Mouse (Mus musculus) skeletal muscle tissue, adult 2 months (tissue): ENCODE results near the gene Ugt1a7c.
"Not testable (repeated sequence)": the region's sequence is repeated elsewhere in the genome, so short reads cannot be mapped to it uniquely, and the experiment has no call there.

Source experiments
- DNase-seq: peaks from one replicate; pipeline ENCODE4 v3.0.0-alpha.2; 2012; ENCODE audit warnings: low read depth, low spot score

The Ugt1a7c gene

DNA sequence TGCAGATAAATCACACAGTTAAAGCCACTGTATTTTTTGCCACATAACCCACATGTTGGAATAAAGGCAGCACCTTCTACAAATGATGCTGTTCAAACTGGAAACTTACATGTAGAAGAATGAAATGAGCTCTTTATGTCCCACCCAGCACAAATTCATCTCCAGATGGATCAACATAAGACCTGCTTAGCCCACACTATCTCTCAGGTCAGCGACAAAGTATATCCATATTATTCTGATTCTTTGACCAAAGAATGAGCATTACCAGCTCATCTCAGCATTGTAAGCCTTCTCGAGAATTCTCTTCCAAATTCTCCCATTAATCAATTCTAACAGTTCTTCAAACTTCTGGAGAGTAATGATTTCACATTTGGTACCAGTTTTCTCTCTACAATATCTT lies 127.4 kb downstream of the Ugt1a7c start:
- peak; percentile 3 for DNase-seq

GRCm38 (mm10) chr1:88223011-88223515 lies 128.2 kb downstream of the Ugt1a7c start:
- DNase-seq: peak; percentile 16

GRCm38 (mm10) chr1:88223591-88223990 lies 128.7 kb downstream of the Ugt1a7c start:
- DNase-seq: no peak

DNA sequence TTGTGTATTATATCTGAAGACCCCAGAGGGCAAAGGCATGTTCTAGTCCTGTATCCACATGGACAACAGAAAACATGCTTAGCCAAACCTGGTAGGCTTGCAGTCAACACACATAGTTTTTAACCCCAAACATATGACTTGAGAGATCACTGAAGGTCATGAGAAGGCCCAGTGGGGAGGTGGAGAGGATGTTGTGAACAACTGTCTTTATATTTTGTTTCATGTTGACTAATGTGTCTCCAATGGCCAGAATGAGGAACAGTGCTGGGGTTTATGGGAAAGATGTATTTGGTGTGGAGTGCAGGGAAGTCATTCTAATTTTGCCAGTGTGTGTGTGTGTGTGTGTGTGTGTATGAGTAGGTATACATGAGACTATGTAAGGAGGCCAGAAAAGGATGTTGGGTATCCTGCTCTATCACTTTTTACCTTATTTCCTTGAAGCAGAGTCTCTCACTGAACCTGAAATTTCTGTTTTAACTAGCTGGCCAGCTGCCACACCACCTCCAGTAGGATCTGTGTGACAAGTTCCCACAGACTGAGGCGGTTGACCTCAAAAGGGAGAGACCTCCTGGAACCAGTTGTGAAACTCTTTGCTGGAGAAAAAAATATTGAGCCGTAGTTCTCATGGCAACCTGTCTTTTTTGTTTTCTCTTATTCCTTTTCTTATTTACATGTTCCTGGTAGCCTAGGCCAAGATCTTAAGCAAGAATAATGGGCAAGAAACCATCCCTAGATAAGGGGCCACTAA lies 129.3 kb downstream of the Ugt1a7c start:
- DNase-seq: no peak

DNA sequence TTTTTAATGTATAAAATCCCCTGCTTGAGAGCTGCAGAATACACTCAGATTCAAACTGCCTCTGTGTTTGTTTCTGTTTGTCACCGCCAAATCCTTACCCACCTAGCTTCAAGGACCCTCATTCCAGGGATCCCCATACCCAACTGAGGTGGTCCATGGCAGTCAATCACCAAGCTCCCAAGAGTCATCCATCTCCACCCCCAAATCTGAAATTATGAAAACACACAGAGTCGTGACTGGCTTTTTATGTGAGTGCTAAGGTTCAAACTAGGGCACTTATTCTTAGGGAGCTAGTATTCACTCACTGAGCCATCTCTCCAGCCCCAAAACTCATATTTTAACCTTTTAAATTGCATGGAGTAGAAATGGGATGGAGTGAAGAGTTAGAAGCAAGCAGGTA lies 130.4 kb downstream of the Ugt1a7c start:
- DNase-seq: not testable (repeated sequence)

- no peak for DNase-seq
Observed at GRCm38 (mm10) chr1:88225741-88226140, 130.9 kb downstream of the Ugt1a7c start.

GRCm38 (mm10) chr1:88226670-88227379 lies 132.0 kb downstream of the Ugt1a7c start, which contains the start of gene Mroh2a:
Gene Mroh2a, plus strand, starts transcription at chr1:88226986.
- no peak for DNase-seq

DNA sequence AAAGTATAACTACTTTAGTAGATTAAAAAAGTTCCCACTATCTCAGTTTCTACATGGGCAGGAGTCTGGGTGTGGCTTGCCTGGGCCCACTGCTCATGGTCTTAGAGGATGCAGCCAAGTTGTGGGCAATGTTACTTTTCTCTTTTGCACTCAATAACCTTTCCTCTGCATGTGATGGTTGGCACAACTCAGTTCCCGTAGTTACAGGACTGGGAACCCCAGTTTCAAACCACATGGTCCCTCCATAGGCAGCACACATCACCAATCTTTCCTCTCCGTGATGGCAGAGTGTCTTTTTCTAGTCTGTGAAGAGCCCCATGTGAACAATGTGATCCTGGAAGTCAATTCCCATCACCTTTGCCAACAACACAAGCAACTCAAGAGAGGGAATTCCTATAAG lies 132.6 kb downstream of the Ugt1a7c start:
- no peak for DNase-seq

DNA sequence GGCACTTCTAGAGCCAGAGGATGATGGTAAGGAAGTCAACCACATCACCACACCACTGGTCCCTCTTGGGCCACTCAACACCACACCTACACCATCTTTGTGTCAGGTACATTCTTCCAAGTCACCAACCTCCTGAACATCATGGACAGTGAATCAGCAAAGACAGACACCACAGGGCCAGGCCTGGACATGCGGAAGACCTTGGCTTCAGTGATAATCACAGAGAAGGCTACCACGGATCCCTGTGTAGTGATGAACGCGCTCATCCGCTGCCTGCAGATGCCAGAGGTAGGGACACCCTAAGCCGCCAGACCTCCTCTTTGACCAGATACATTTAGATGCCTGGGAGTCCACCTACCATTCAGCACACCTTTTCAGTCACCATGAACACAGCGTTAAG lies 133.3 kb downstream of the Ugt1a7c start:
- no peak for DNase-seq

- DNase-seq: no peak
Observed at GRCm38 (mm10) chr1:88229566-88229965, 134.7 kb downstream of the Ugt1a7c start.

DNA sequence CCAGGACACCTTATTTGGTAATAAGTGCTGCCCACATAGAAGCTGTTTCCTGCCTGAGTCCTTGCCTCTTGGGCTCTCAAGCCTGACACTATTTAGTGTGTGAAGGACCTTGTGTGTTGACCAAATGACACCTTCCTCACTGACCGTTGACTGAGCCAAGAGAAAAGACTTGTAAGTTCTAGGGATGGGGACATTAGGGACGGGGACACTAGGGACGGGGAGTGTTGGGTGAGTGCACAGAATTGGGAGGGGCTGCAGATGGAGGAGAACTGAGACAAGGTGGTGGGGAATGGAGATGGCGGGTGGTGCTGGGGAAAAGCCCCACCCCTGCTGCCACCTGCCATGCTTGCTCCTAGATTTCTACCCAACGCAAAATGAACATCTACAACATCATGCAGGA lies 135.1 kb downstream of the Ugt1a7c start:
- DNase-seq: no peak

- no peak for DNase-seq
Observed at GRCm38 (mm10) chr1:88230421-88230820, 135.6 kb downstream of the Ugt1a7c start.

- no peak for DNase-seq
Observed at GRCm38 (mm10) chr1:88230981-88231802, 136.3 kb downstream of the Ugt1a7c start.

GRCm38 (mm10) chr1:88231803-88232499 lies 137.1 kb downstream of the Ugt1a7c start:
- DNase-seq: no peak

GRCm38 (mm10) chr1:88232664-88233380 lies 138.0 kb downstream of the Ugt1a7c start:
- no peak for DNase-seq

GRCm38 (mm10) chr1:88233421-88234247 lies 138.8 kb downstream of the Ugt1a7c start:
- no peak for DNase-seq

- DNase-seq: no peak
Observed at GRCm38 (mm10) chr1:88234248-88234610, 139.4 kb downstream of the Ugt1a7c start.

GRCm38 (mm10) chr1:88234646-88235045 lies 139.8 kb downstream of the Ugt1a7c start:
- DNase-seq: no peak

GRCm38 (mm10) chr1:88235046-88235893 lies 140.4 kb downstream of the Ugt1a7c start:
- DNase-seq: no peak
